Mouse (Mus musculus) limb, embryonic 11.5 days (tissue): ENCODE measurements around the gene Cds2. TPM values are rescaled to one million over a fixed set of nuclear protein-coding genes. Genes with fewer than 3 reads are reported as not detected.
A peak's percentile ranks its signal among the peaks of the same experiment; 100 is the strongest.
"Not testable (repeated sequence)": the region's sequence is repeated elsewhere in the genome, so short reads cannot be mapped to it uniquely, and the experiment has no call there.

Experiments used
- ATAC-seq: fragments of 200-750 bp; cut with Nextera tagmentation; 2 replicates; pipeline ENCODE4 v1.8.0; 2017; ENCODE audit warnings: low read depth; ENCODE audit not compliant: insufficient number of reproducible peaks, low FRiP score, low TSS enrichment
- DNase-seq: peaks from one replicate; pipeline ENCODE4 v3.0.0-alpha.2; 2015; ENCODE audit warnings: low spot score
- H3K27ac ChIP-seq: fragments of 300-500 bp; sonication (generic); replicated peaks from 2 replicates; pipeline ENCODE4 v1.5.1; 2014; ENCODE audit warnings: low read depth, mild to moderate bottlenecking, low read length
- H3K27me3 ChIP-seq: fragments of 300-500 bp; sonication (generic); 2 replicates; pipeline ENCODE4 v1.6.1; 2014; ENCODE audit warnings: mild to moderate bottlenecking, low read length, mixed read lengths; ENCODE audit not compliant: control insufficient read depth, insufficient read depth
- H3K36me3 ChIP-seq: fragments of 300-500 bp; sonication (generic); 2 replicates; pipeline ENCODE4 v1.6.1; 2014; ENCODE audit warnings: mild to moderate bottlenecking, low read length, moderate library complexity, mixed read lengths; ENCODE audit not compliant: control insufficient read depth, insufficient read depth
- H3K4me1 ChIP-seq: fragments of 300-500 bp; sonication (generic); 2 replicates; pipeline ENCODE4 v1.6.1; 2014; ENCODE audit warnings: low read length, mixed read lengths; ENCODE audit not compliant: control insufficient read depth, insufficient read depth
- H3K4me2 ChIP-seq: fragments of 300-500 bp; sonication (generic); 2 replicates; pipeline ENCODE4 v1.6.1; 2014; ENCODE audit warnings: low read depth, mild to moderate bottlenecking, moderate library complexity; ENCODE audit not compliant: severe bottlenecking
- H3K4me3 ChIP-seq: fragments of 300-500 bp; sonication (generic); 2 replicates; pipeline ENCODE4 v1.5.1; 2014; ENCODE audit warnings: low read depth, low read length
- H3K9ac ChIP-seq: fragments of 300-500 bp; sonication (generic); 2 replicates; pipeline ENCODE4 v1.6.1; 2014; ENCODE audit warnings: mild to moderate bottlenecking, low read length
- H3K9me3 ChIP-seq: fragments of 300-500 bp; sonication (generic); 2 replicates; pipeline ENCODE4 v1.6.1; 2016; ENCODE audit warnings: low read length; ENCODE audit not compliant: control insufficient read depth
- WGBS: fragments of 180-500 bp; shearing (Covaris S2); extraction: QIAGEN DNeasy Blood & Tissue Kit; methylation state at CpG from one replicate; pipeline ENCODE4 v1.1.7; 2014; 5-methylcytosine and 5-hydroxymethylcytosine counted together
- polyA plus RNA-seq: library from polyadenylated mRNA; unstranded; fragments of >200 nt; fragmentation: Nextera tagmentation; extraction: Ambion mirVana; gene quantifications from 2 replicates; pipeline ENCODE4 v1.2.1, GENCODE M21; 2014

Gene Cds2
- polyA plus RNA-seq, 1 experiment from 2014 or later = 27.4 TPM

DNA sequence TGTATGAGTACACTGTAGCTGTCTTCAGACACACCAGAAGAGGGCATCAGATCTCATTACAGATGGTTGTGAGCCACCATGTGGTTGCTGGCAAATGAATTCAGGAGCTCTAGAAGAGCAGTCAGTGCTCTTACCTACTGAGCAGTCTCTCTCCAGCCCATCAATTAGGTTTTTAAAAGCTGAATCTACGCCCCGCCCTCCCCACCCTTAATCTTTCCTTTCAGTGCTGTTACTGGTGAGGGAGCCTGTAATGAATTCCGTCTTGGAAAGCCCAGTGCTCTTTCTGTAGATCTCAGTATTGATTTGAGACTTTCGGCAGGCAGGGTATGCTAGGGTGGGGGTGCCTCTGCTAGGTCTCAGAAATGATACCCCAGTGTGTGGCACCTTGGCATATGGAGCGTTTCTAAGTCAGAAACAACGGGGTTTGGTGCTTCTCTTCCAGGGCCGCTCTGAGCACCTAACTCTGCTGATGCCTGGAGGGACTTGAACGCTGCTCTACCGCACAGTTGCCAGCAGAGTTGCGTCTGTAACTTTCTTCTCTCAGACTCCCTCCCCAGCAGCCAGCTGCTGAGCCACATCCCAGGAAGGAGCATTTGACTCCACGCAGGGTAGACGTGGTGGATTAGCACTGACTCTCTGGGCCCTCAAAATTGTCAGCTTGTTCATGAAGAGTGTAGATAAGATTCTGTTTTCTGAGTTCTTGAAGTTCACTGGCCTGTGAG lies 19.7 kb downstream of the Cds2 start:
- H3K4me3 ChIP-seq = no peak overlapping the region
- 0 out of 2 replicates have a peak, but pooled peaks have one; percentile 33 for ATAC-seq
- no peak for DNase-seq
- WGBS = 45% methylated on average over 12 of the region's 12 CpGs
- no peak overlapping the region for H3K9ac ChIP-seq
- no peaks in the 10 kb centered on the region for H3K36me3 ChIP-seq
- peaks cover 10% of the 10 kb centered on the region for H3K4me1 ChIP-seq
- H3K27ac ChIP-seq = no peak overlapping the region
- no peaks in the 10 kb centered on the region for H3K9me3 ChIP-seq
- H3K4me2 ChIP-seq = no peak overlapping the region
- H3K27me3 ChIP-seq = no peaks in the 10 kb centered on the region

DNA sequence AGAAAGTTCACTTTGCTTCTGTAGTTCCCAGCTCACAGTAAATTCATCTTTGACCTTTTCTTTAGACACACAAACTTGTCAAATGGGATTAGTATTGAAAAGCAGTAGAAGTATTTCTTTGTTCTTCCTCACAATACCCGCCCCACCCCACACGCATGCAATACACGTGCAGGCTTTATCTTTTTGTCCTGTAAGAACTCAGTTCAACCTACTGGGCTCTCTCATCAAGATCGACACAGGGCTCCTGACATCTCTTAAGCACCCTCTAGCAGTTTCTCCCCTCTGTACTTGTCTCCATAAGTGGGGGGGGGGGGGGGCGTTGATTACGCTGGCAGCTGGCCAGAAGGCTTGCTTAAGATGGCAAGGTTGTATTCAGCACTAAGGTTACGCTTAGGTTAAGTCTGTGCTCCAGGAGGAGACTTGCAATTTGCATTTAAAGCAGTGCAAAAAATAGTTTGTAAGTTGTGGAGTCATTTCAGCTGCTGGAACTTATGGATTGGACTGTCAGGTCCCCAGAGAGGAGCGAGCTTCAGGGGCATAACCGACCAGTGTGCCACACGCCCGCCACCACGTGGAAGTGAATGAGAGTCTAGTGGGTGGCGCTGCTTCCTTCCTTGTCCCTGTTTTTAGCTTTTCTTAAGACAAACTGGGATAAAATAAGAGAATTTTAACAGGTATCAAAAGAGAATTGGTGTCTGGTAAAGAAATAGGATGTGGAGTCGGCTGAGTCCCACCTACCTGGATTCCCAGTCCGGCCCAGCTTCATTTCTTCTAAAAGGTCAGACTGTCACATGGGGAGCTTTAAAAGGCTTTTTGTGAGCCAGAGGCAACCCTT lies 20.5 kb downstream of the Cds2 start:
- Histone ChIP-seq H3K9me3 (no peaks in the 10 kb centered on the region), H3K4me3 (no peak overlapping the region), H3K36me3 (no peaks in the 10 kb centered on the region), H3K4me1 (peaks cover 10% of the 10 kb centered on the region), H3K9ac (no peak overlapping the region), H3K27me3 (no peaks in the 10 kb centered on the region), H3K27ac (no peak overlapping the region), H3K4me2 (no peak overlapping the region)
- ATAC-seq (no peak), DNase-seq (no peak)
- 82% methylated on average over 15 of the region's 15 CpGs for WGBS

GRCm38 (mm10) chr2:132284492-132285139 lies 21.7 kb downstream of the Cds2 start:
- no peak overlapping the region for H3K4me2 ChIP-seq
- H3K9me3 ChIP-seq = no peaks in the 10 kb centered on the region
- H3K4me1 ChIP-seq = peaks cover 10% of the 10 kb centered on the region
- ATAC-seq (no peak), DNase-seq (no peak)
- no peak overlapping the region for H3K9ac ChIP-seq
- H3K27ac ChIP-seq = no peak overlapping the region
- H3K4me3 ChIP-seq = no peak overlapping the region
- no peaks in the 10 kb centered on the region for H3K27me3 ChIP-seq
- 86% methylated on average over 12 of the region's 12 CpGs for WGBS
- no peaks in the 10 kb centered on the region for H3K36me3 ChIP-seq

GRCm38 (mm10) chr2:132285722-132286121 lies 22.8 kb downstream of the Cds2 start:
- ATAC-seq, H3K27ac ChIP-seq, H3K9ac ChIP-seq, H3K36me3 ChIP-seq, H3K4me2 ChIP-seq, H3K4me3 ChIP-seq, H3K9me3 ChIP-seq, H3K27me3 ChIP-seq, DNase-seq: not testable (repeated sequence)
- 94% methylated on average over 5 of the region's 5 CpGs for WGBS
- peaks cover 10% of the 10 kb centered on the region for H3K4me1 ChIP-seq

DNA sequence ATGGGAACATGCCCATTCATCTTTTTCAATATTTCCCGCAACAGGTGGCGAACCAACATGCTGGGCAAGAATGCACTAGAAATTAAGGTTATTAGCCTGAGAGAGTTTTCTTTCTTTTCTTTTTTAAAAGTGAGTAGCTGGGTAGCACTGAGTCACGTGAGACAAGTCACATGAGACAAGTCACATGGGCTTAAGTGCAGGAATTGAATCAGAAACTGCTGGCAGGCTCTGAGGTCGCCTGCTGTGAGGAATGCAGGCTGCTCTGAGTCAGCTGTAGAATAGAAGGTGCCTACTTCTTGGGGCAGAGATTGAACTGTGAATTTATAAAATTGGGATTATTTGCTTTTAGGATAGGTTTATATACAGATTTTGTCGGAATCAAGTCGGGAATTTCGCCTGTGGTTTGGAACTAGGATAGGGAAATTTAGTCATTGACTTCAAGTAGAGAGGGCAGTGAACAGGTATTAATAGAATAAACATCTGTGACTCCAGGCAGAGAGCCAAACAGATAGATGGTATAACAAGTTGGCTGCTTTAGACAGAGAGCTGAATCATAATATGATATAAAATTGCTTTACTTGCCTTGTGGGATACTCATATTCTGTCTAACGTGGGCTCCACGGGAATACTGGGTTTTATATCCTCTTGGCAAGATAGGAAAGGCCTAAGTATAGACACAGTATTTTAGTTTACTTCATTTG lies 23.6 kb downstream of the Cds2 start:
- H3K36me3 ChIP-seq = no peaks in the 10 kb centered on the region
- H3K4me1 ChIP-seq = peaks cover 10% of the 10 kb centered on the region
- H3K4me2 ChIP-seq = no peak overlapping the region
- DNase-seq = no peak
- H3K27ac ChIP-seq = no peak overlapping the region
- H3K9me3 ChIP-seq = no peaks in the 10 kb centered on the region
- no peak overlapping the region for H3K9ac ChIP-seq
- no peaks in the 10 kb centered on the region for H3K27me3 ChIP-seq
- H3K4me3 ChIP-seq = no peak overlapping the region
- ATAC-seq = no peak
- 90% methylated on average over 9 of the region's 9 CpGs for WGBS

DNA sequence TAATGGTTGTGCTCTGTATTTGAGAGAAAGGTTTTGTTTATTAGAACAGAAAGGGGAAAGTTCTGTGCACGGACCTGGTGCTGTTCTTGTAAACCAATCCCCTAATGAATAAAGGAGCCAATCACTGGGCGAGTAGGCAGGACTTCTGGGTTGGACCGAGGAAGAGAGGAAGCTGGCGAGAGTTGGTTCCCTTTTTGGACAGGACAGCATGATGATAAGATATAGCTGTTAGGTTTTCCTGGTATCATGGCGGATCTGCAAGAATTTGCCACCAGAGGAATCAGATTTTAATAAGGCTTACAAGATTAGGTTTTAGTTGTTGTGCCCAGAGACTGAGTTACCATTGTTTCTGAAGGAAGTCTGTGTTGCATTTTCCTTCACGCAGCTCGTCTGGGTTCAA lies 26.3 kb downstream of the Cds2 start:
- 84% methylated on average over 5 of the region's 7 CpGs for WGBS
- H3K4me3 ChIP-seq, H3K4me2 ChIP-seq, H3K27ac ChIP-seq, DNase-seq, H3K36me3 ChIP-seq, H3K4me1 ChIP-seq, H3K27me3 ChIP-seq, ATAC-seq, H3K9me3 ChIP-seq, H3K9ac ChIP-seq: not testable (repeated sequence)

DNA sequence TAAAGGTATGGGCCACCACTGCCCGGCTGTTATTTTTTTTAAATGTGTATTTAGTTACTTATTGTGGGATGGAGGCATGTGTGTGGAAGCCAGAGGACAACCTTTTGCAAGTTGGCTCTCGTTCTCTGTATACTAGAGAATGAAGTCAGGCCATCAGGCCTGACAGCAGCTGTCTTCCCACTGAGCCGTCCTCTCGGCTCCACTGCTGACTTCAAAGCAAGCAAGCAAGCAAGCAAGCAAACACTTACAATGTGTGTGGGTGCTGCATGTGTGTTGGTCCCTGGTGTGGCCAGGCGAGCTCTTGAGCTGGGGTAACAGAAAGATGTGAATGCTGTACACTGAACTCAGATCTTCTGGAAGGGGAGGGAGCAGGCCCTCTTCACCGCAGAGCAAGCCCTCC lies 27.9 kb downstream of the Cds2 start:
- ATAC-seq (no peak; the same call in 1 of the 2 replicates), DNase-seq (no peak)
- H3K27me3 ChIP-seq = no peaks in the 10 kb centered on the region
- 80% methylated on average over 6 of the region's 6 CpGs for WGBS
- H3K9ac ChIP-seq = no peak overlapping the region
- no peak overlapping the region for H3K4me3 ChIP-seq
- H3K4me1 ChIP-seq = no peaks in the 10 kb centered on the region
- no peaks in the 10 kb centered on the region for H3K9me3 ChIP-seq
- H3K36me3 ChIP-seq = no peaks in the 10 kb centered on the region; the same call in 1 of the 2 replicates
- H3K27ac ChIP-seq = no peak overlapping the region
- no peak overlapping the region for H3K4me2 ChIP-seq

GRCm38 (mm10) chr2:132291265-132291664 lies 28.3 kb downstream of the Cds2 start:
- H3K9ac ChIP-seq = no peak overlapping the region
- H3K4me3 ChIP-seq = no peak overlapping the region
- no peaks in the 10 kb centered on the region for H3K4me1 ChIP-seq
- H3K36me3 ChIP-seq = no peaks in the 10 kb centered on the region; the same call in 1 of the 2 replicates
- ATAC-seq (no peak), DNase-seq (no peak)
- 71% methylated on average over 3 of the region's 3 CpGs for WGBS
- H3K9me3 ChIP-seq = no peaks in the 10 kb centered on the region
- H3K27ac ChIP-seq = no peak overlapping the region
- H3K27me3 ChIP-seq = no peaks in the 10 kb centered on the region
- no peak overlapping the region for H3K4me2 ChIP-seq
